Mouse (Mus musculus) midbrain, embryonic 13.5 days (tissue): Measurements from ENCODE around the gene Stard13. TPM values are rescaled to one million over a fixed set of nuclear protein-coding genes. Genes with fewer than 3 reads are reported as not detected.
A peak's percentile ranks its signal among the peaks of the same experiment; 100 is the strongest.

Experiments
- ATAC-seq: fragments of 200-750 bp; cut with Nextera tagmentation; 2 replicates; pipeline ENCODE4 v1.8.0; 2017; ENCODE audit warnings: mild to moderate bottlenecking, moderate TSS enrichment, moderate library complexity
- H3K27ac ChIP-seq: fragments of 300-500 bp; sonication (generic); 2 replicates; pipeline ENCODE4 v1.5.1; 2015; ENCODE audit warnings: inconsistent platforms, mild to moderate bottlenecking, moderate library complexity
- H3K27me3 ChIP-seq: fragments of 300-500 bp; sonication (generic); 2 replicates; pipeline ENCODE4 v1.6.1; 2015; ENCODE audit warnings: mild to moderate bottlenecking, inconsistent platforms
- H3K36me3 ChIP-seq: fragments of 300-500 bp; sonication (generic); 2 replicates; pipeline ENCODE4 v1.6.1; 2015; ENCODE audit warnings: mild to moderate bottlenecking, inconsistent platforms
- H3K4me1 ChIP-seq: fragments of 300-500 bp; sonication (generic); replicated peaks from 2 replicates; pipeline ENCODE4 v1.6.1; 2015; ENCODE audit warnings: inconsistent platforms
- H3K4me2 ChIP-seq: fragments of 300-500 bp; sonication (generic); replicated peaks from 2 replicates; pipeline ENCODE4 v1.6.1; 2015; ENCODE audit warnings: moderate library complexity, mild to moderate bottlenecking, inconsistent platforms
- H3K4me3 ChIP-seq: fragments of 300-500 bp; sonication (generic); replicated peaks from 2 replicates; pipeline ENCODE4 v1.5.1; 2015; ENCODE audit warnings: mild to moderate bottlenecking, inconsistent platforms
- H3K9ac ChIP-seq: fragments of 300-500 bp; sonication (generic); replicated peaks from 2 replicates; pipeline ENCODE4 v1.6.1; 2015; ENCODE audit warnings: mild to moderate bottlenecking, inconsistent platforms
- H3K9me3 ChIP-seq: fragments of 300-500 bp; sonication (generic); 2 replicates; pipeline ENCODE4 v1.6.1; 2016; ENCODE audit warnings: mild to moderate bottlenecking, inconsistent platforms
- WGBS: fragments of 180-500 bp; shearing (Covaris S2); methylation state at CpG from one replicate; pipeline ENCODE4 v1.1.7; 2015; 5-methylcytosine and 5-hydroxymethylcytosine counted together
- polyA plus RNA-seq: library from polyadenylated mRNA; unstranded; fragments of >200 nt; fragmentation: Nextera tagmentation; extraction: Ambion mirVana; gene quantifications from 2 replicates; pipeline ENCODE4 v1.2.1, GENCODE M21; 2015

Gene Stard13
- polyA plus RNA-seq, 1 experiment from 2014 or later, result 3.9 TPM

DNA sequence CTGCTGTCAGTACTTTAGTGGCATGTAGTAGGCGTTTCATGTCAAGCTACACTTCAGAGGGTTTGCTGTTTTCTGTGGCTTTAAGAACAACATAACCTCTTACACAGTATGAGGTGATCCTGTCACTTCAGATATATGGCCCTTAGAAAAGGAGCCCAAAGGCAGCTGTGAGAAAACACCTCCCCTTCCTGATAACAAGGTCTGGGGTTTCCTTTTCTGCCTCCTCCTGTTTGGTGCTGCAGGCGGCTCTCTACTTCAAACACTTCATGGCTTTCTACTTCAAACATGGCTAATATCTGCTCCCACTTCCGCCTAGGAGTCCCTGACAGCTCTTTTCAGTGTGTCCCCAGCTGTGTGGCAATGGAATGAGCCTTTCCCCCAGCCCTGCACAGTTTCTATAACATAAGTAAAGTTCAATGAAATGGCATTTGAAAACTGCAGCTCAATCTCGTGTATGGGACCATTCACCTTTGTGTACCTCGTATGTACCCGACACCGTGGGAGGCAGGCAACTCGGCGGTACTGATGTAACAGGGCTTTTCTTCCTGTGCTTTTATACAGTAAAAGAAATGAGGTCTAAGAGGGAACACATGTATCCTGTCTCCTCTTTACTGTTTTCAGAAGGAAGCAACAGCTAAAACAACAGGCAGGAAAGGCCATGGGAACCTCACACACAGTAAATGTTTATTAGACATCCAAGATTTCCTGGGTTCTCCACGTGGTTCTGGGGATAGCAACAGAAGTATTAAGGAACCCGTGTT, 13.7 kb upstream of the Stard13 start:
- peak; percentile 55; the same call in 1 of the 2 replicates for ATAC-seq
- WGBS, result 76% methylated on average over 11 of the region's 11 CpGs
- no peak overlapping the region for H3K4me2 ChIP-seq

DNA sequence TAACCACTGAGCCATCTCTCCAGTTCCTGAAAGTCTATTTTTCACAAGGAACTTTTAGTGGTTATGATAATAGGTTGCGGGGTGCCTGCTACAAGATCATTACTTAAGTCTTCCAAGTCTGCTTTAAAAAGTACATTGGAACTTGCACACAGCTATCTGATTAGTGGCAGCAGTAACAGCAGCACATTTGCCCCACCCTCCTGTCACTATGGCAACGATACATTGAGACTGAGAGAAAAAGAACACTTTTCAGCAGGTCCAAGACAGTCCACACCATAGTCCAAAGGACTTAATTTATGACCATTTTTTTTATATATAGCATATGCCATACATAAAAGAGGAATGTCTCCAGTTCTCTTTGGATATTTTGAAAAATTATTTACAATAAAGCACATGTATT, 12.7 kb upstream of the Stard13 start:
- Histone ChIP-seq H3K4me1 (no peaks in the 10 kb centered on the region), H3K9ac (no peak overlapping the region), H3K27ac (no peak overlapping the region), H3K27me3 (no peaks in the 10 kb centered on the region), H3K4me2 (no peak overlapping the region), H3K9me3 (no peaks in the 10 kb centered on the region), H3K4me3 (no peak overlapping the region), H3K36me3 (no peaks in the 10 kb centered on the region)
- no peak for ATAC-seq
- WGBS, result 90% methylated on average over 2 of the region's 2 CpGs

More for the DNA sequence above, 13.7 kb upstream of the Stard13 start:
- no peaks in the 10 kb centered on the region for H3K36me3 ChIP-seq
- H3K4me1 ChIP-seq, result no peaks in the 10 kb centered on the region
- H3K9me3 ChIP-seq, result no peaks in the 10 kb centered on the region
- no peak overlapping the region for H3K9ac ChIP-seq
- no peak overlapping the region for H3K27ac ChIP-seq
- H3K27me3 ChIP-seq, result no peaks in the 10 kb centered on the region
- no peak overlapping the region for H3K4me3 ChIP-seq

DNA sequence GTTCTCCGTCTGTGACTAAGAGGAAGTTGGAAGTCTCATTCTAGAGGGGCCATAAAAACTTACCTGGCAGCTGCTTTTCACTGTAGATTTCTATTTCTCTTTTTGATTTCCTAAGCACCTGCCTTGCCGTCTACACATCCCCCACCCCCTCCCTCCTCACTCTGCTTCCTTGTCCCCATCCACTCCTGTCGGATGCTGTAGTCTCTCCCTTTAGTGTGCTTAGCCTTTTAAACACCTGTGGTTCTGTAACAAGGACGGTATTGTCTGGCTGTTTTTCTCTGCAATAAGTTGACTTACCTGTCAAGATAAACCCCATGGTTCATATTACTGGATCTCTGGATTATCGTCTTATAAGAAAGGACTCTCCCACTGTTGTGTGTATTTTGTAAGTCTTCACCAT, 11.9 kb upstream of the Stard13 start:
- no peak overlapping the region for H3K4me3 ChIP-seq
- no peak overlapping the region for H3K4me2 ChIP-seq
- no peaks in the 10 kb centered on the region for H3K36me3 ChIP-seq
- H3K27ac ChIP-seq, result no peak overlapping the region
- WGBS, result 95% methylated on average over 5 of the region's 5 CpGs
- no peaks in the 10 kb centered on the region for H3K9me3 ChIP-seq
- no peaks in the 10 kb centered on the region for H3K27me3 ChIP-seq
- no peak for ATAC-seq
- H3K9ac ChIP-seq, result no peak overlapping the region
- H3K4me1 ChIP-seq, result no peaks in the 10 kb centered on the region

DNA sequence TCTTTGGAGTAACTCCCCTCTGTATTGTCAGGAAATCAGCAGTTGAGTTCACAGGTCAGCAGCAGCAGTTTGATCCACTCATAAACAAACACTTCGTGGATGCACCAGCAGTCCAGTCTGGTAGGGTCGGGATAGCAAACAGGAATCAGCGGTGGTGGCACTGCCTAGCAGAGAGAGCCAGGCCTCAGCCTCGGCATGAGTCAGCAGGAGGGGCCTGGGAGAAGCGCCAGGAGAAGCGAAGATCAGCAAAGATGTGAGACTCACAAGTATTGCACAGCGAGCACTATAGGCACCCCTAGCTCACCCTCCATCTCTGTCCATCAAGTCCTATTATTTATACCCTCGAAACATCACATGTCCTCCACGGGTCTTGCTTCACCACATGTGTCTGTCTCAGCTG, 5.1 kb upstream of the Stard13 start:
- Histone ChIP-seq H3K9me3 (no peaks in the 10 kb centered on the region), H3K4me2 (no peak overlapping the region), H3K27ac (no peak overlapping the region), H3K9ac (no peak overlapping the region), H3K4me1 (peaks cover 3% of the 10 kb centered on the region; the same call in 1 of the 2 replicates), H3K36me3 (no peaks in the 10 kb centered on the region), H3K4me3 (no peak overlapping the region), H3K27me3 (peaks cover 15% of the 10 kb centered on the region)
- 82% methylated on average over 9 of the region's 9 CpGs for WGBS
- no peak for ATAC-seq

DNA sequence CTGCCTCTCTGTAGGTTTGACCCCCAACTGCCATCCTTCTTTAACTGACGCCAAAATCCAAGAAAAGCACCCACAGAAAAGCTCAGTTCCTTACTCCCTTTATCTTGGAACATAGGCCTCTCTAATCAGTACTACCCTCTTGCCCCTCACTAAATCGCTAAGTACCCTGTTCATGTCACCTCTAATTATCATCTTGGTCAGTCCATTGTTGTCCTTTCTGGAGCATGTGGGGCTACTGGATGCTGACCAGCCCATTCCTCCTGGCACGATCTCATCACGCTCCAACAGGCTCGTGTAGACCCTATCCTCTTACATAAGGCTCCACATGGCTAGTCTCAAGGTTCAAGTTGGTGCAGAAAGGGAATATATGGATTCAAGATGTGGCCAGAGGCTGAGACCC, 2.8 kb upstream of the Stard13 start:
- WGBS, result 74% methylated on average over 5 of the region's 5 CpGs
- Histone ChIP-seq H3K9me3 (no peaks in the 10 kb centered on the region), H3K4me1 (peaks cover 11% of the 10 kb centered on the region), H3K4me2 (no peak overlapping the region), H3K4me3 (no peak overlapping the region), H3K36me3 (no peaks in the 10 kb centered on the region), H3K27me3 (peaks cover 26% of the 10 kb centered on the region), H3K27ac (no peak overlapping the region), H3K9ac (no peak overlapping the region)
- no peak for ATAC-seq

DNA sequence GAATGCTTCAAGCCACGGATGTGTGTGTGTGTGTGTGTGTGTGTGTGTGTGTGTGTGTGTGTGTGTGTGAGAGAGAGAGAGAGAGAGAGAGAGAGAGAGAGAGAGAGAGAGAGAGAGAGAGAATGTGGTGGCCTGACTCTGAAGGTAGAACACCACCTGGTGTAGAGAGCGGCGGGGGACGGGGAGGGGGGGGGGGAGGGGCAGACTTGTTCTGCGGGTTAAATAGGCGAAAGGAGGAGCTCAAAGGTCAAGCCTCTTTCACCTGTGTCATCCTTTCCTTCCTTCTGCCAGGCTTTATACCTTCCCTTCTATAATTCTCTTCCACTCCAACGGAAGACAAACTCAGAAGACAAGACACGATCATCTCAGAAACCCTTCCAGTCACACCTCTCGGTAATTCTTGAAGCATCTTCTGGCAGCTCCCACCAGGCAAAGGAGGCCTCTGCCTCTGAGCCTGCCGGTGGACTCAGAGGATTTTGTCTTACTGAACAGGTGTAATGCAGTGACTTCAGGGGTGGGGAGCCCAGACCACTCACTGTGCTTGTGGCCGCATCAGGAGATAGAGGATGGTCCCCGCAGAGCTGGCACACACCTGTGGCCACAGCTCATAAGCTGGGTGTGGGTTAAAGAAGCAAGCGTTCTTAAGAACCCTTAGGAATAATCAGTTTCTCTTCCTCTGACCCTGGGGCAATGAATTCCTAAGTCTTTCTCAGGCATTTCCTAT, 898 bp downstream of the Stard13 start:
- 20% methylated on average over 11 of the region's 13 CpGs for WGBS
- Histone ChIP-seq H3K4me3 (peak overlapping the region; percentile 47), H3K4me1 (peaks cover 11% of the 10 kb centered on the region), H3K27me3 (peaks cover 26% of the 10 kb centered on the region), H3K9ac (peak overlapping the region; percentile 65; the same call in 1 of the 2 replicates), H3K9me3 (no peaks in the 10 kb centered on the region), H3K27ac (no peak overlapping the region), H3K36me3 (no peaks in the 10 kb centered on the region), H3K4me2 (peak overlapping the region; percentile 92)
- no peak for ATAC-seq

DNA sequence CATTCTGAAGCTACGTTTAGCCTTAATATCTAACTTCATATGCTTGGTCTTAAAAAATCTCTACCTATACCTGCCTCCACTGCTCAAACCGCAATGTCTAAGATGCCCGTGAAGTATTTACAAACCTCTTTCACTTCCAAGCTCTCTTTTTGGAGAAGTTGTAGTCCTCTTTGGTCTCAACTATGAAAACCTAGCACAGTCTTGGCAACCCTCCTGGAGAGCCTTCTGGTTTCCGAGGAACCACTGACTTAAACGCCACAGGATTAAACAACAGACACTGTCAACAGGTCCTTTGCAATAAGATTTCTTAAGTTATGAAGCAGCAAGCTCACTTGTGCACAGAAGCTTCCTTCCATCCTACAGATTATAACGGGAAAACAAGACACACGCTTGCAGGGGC, 1.8 kb downstream of the Stard13 start:
- Histone ChIP-seq H3K27ac (no peak overlapping the region), H3K4me1 (peaks cover 11% of the 10 kb centered on the region), H3K36me3 (no peaks in the 10 kb centered on the region), H3K27me3 (peaks cover 26% of the 10 kb centered on the region), H3K4me2 (no peak overlapping the region), H3K4me3 (no peak overlapping the region), H3K9ac (no peak overlapping the region), H3K9me3 (no peaks in the 10 kb centered on the region)
- 91% methylated on average over 7 of the region's 7 CpGs for WGBS
- ATAC-seq, result no peak

DNA sequence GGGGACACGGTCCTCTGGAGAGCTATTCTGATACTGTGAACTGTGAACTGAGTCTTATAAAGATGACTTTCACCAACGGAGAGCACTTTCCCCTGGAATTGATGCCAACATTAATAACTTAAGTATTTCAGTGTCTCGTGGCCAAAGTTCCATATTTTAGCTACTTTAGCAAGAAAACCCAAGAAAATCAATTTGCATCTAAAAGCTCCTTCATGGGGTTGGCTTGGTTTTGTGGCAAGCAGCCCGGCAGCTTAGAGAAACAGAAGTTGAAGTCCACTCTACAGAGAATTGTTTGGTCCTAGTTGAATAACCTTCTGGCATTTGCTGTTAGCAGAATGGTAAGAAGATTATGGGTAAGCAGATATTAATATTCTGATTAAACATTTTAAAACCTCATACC, 2.2 kb downstream of the Stard13 start:
- Histone ChIP-seq H3K36me3 (no peaks in the 10 kb centered on the region), H3K27me3 (peaks cover 26% of the 10 kb centered on the region), H3K4me2 (no peak overlapping the region), H3K9ac (no peak overlapping the region), H3K27ac (no peak overlapping the region), H3K4me3 (no peak overlapping the region), H3K9me3 (no peaks in the 10 kb centered on the region), H3K4me1 (peaks cover 11% of the 10 kb centered on the region)
- WGBS, result 77% methylated on average over 4 of the region's 4 CpGs
- no peak for ATAC-seq

DNA sequence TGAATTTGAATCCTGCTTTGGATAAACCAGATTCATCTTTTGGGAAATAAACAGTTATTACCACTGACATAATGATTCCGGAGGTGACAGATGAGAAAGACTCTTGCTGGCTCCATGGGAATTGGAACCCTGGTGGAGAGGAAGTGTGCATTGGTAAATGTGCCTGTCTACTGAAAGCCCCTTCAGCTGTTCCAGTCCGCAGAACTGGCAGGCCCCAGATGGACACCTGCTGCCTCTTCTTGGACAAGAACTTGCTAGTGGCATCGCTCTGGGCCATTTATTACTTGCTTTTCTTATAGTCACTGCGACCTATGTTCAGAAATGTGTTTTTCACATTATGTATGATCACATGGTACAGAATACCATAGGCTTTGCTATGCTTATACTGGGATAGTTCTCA, 3.2 kb downstream of the Stard13 start:
- Histone ChIP-seq H3K27me3 (peaks cover 24% of the 10 kb centered on the region), H3K4me3 (no peak overlapping the region), H3K4me1 (peaks cover 11% of the 10 kb centered on the region), H3K9ac (no peak overlapping the region), H3K9me3 (no peaks in the 10 kb centered on the region), H3K36me3 (no peaks in the 10 kb centered on the region), H3K4me2 (no peak overlapping the region), H3K27ac (no peak overlapping the region)
- WGBS, result 90% methylated on average over 4 of the region's 4 CpGs
- ATAC-seq, result no peak

DNA sequence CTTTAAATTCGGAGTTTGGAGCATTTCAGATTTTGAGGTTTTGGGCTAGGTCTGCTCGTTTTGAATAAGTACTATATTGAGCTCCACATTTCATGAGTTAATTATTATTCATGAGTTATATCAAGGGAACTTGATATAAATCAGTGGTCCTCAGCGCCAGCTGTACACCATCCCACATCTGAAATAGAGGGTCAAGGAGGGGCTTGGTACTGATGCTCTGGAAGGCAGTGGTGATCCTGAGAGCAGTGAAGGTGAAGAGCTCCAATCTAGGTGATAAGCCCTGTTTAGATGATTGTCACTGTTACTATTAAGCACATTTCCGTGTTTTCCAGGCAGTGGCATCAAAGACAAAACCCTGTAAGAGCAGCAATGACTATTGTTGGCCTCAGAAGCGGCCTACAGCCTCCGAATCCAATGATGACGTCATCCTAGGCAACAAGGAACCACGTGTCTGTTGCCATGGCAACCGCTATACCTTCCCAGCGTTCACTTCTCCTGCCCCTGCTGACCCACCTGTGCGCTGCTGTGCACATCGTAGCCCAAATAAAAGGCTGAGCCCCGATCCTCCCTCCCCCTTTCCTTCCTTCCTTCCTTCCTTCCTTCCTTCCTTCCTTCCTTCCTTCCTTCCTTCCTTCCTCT, 5.2 kb downstream of the Stard13 start:
- Histone ChIP-seq H3K9ac (no peak overlapping the region), H3K27me3 (peaks cover 9% of the 10 kb centered on the region), H3K36me3 (no peaks in the 10 kb centered on the region), H3K4me1 (peaks cover 7% of the 10 kb centered on the region), H3K9me3 (no peaks in the 10 kb centered on the region), H3K4me3 (no peak overlapping the region), H3K4me2 (no peak overlapping the region), H3K27ac (no peak overlapping the region)
- 63% methylated on average over 13 of the region's 13 CpGs for WGBS
- ATAC-seq, result peak; percentile 55; the same call in 1 of the 2 replicates

DNA sequence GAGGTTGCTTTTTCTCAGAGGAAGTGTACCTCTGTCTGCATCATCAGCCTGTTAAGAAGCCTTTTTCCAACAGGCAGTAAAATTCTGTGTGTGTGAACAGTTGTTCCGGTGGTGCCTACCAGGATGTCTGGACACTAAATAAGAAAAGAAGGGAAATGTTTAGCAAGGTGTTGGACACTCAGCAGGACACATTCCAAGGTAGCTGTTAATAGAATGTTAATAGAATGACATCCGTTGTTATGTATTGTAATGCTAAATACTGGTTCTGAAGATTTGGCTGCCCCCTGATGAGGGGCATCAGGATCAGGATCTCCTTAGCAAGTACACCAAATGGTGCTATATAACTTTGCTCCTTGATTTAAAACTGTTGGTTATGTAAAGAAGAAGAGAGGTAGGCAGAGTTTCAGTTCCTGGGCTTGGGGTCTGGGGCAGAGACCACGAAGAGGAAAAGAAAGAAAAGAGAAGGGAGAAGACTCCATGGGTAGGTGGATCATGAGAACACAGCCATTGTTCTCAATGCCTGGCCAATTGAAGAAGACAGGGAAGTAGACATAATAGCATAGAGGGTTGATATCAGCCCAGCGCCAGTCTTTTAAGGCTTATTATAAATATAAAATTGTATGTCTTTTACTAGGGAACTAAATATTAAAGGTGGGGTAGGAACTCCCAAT, 9.8 kb downstream of the Stard13 start:
- peaks cover 2% of the 10 kb centered on the region for H3K4me1 ChIP-seq
- no peaks in the 10 kb centered on the region for H3K9me3 ChIP-seq
- H3K9ac ChIP-seq, result no peak overlapping the region
- H3K27ac ChIP-seq, result no peak overlapping the region
- WGBS, result 65% methylated on average over 4 of the region's 4 CpGs
- H3K36me3 ChIP-seq, result no peaks in the 10 kb centered on the region
- no peak overlapping the region for H3K4me2 ChIP-seq
- no peak overlapping the region for H3K4me3 ChIP-seq
- no peaks in the 10 kb centered on the region for H3K27me3 ChIP-seq
- ATAC-seq, result no peak

DNA sequence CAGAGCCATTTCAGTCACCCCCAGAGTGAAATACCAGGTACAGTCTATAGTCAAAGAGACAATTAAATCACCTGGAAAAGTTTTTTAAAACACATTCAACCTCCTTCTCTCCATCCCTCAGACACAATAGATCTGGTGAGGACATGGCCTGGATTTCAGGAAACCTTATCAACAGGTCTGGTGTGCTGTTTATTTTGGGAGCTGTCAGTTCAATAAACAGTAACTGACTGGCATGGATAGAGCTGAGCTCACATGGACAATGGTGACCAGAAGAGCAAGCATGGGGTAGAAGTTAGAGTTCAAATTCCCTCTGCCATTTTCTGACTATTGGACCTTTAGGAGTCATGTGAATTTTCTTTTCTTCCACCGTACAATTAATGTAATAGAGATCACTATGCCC, 10.8 kb downstream of the Stard13 start:
- ATAC-seq, result no peak
- H3K9me3 ChIP-seq, result no peaks in the 10 kb centered on the region
- no peak overlapping the region for H3K9ac ChIP-seq
- no peaks in the 10 kb centered on the region for H3K36me3 ChIP-seq
- WGBS, result 94% methylated on average over 1 of the region's 1 CpGs
- no peak overlapping the region for H3K4me3 ChIP-seq
- H3K27ac ChIP-seq, result no peak overlapping the region
- peaks cover 6% of the 10 kb centered on the region for H3K4me1 ChIP-seq
- H3K27me3 ChIP-seq, result no peaks in the 10 kb centered on the region
- H3K4me2 ChIP-seq, result no peak overlapping the region
